Comparison of ENCODE assay signal across 22 mouse cellular contexts in the genomic region with DNA sequence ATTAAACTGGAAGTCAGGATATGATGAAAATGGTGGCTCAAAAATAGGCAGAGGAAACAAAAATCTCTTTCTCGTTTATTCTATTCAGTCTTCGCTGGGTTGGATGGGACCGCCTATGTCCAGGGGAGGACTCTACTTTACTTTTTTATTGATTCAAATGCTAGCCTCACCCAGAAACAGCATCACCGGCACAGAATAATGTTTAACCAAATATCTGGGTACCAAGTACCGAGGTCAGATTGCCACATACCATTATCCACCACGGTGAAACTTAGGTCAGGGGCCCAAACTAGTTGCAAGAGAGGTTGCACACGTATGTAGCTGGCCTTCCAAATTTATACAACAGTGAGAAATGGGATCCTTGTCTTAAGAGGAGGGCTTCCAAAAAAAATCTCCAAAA. TPM values are rescaled to one million over a fixed set of nuclear protein-coding genes. Genes with fewer than 3 reads are reported as not detected.
DNase-seq lines count a peak whose midpoint lies in the region; ATAC-seq and TF ChIP-seq lines count a peak whose summit lies in the region.
"Had no signal": no experiment of that assay in that cellular context is flagged by ENCODE, and none has a peak within 500 bp of the region (broad histone marks: within the 10 kb centered on the region; RNA-seq: fewer than 3 reads in every experiment).

No protein-coding gene starts in this region.

- H3K27ac ChIP-seq in kidney, embryonic 15.5 days = peak overlapping the region; percentile 46; the same call in 1 of the 2 replicates
- no peak overlapping the region; the same call in 1 of the 2 replicates for H3K27ac ChIP-seq in lung, embryonic 14.5 days (ENCODE audit: low read depth)
- H3K27ac ChIP-seq in liver, embryonic 15.5 days (replicated peaks) = 0 out of 2 replicates have a peak overlapping the region, but pooled peaks have one; percentile 51
- H3K27ac ChIP-seq in intestine, embryonic 16.5 days (ENCODE audit: low read length) = no peak overlapping the region
- H3K27ac ChIP-seq: embryonic facial prominence, embryonic 10.5 days; forebrain, embryonic 10.5 days; hindbrain, embryonic 10.5 days; layer of hippocampus, adult 2 months; limb, embryonic 10.5 days; midbrain, embryonic 13.5 days had no signal

- 82% methylated on average over 7 of the region's 7 CpGs for WGBS in kidney, embryonic 15.5 days
- WGBS in lung, embryonic 14.5 days = 79% methylated on average over 7 of the region's 7 CpGs
- 68% methylated on average over 7 of the region's 7 CpGs for WGBS in liver, embryonic 15.5 days (ENCODE audit: insufficient replicate concordance)
- WGBS in intestine, embryonic 16.5 days = 71% methylated on average over 7 of the region's 7 CpGs

- no peak for TF ChIP-seq CTCF in lung, embryonic 14.5 days (IDR thresholded peaks at IDR 0.05; ENCODE audit: low read depth)

- no peaks in the 10 kb centered on the region for H3K36me3 ChIP-seq in kidney, embryonic 15.5 days
- H3K36me3 ChIP-seq in lung, embryonic 14.5 days (ENCODE audit: insufficient read depth) = no peaks in the 10 kb centered on the region
- H3K36me3 ChIP-seq in liver, embryonic 15.5 days (replicated peaks) = no peaks in the 10 kb centered on the region
- H3K36me3 ChIP-seq in intestine, embryonic 16.5 days (ENCODE audit: control insufficient read depth, insufficient read depth, low read length) = no peaks in the 10 kb centered on the region
- H3K36me3 ChIP-seq: embryonic facial prominence, embryonic 10.5 days; forebrain, embryonic 10.5 days; hindbrain, embryonic 10.5 days; limb, embryonic 10.5 days; midbrain, embryonic 13.5 days had no signal

- H3K4me2 ChIP-seq in kidney, embryonic 15.5 days = no peak overlapping the region
- no peak overlapping the region for H3K4me2 ChIP-seq in lung, embryonic 14.5 days
- no peak overlapping the region for H3K4me2 ChIP-seq in liver, embryonic 15.5 days
- H3K4me2 ChIP-seq in intestine, embryonic 16.5 days (ENCODE audit: low read depth, low read length) = no peak overlapping the region
- H3K4me2 ChIP-seq: midbrain, embryonic 13.5 days had no signal

- H3K9me3 ChIP-seq in kidney, embryonic 15.5 days (replicated peaks) = no peaks in the 10 kb centered on the region
- H3K9me3 ChIP-seq in lung, embryonic 14.5 days (ENCODE audit: low read depth, low read length) = no peaks in the 10 kb centered on the region
- no peaks in the 10 kb centered on the region for H3K9me3 ChIP-seq in liver, embryonic 15.5 days (replicated peaks)
- no peaks in the 10 kb centered on the region for H3K9me3 ChIP-seq in intestine, embryonic 16.5 days (ENCODE audit: control insufficient read depth, low read length)
- H3K9me3 ChIP-seq: embryonic facial prominence, embryonic 10.5 days; hindbrain, embryonic 10.5 days; limb, embryonic 10.5 days had no signal

- no peak overlapping the region for H3K9ac ChIP-seq in kidney, embryonic 15.5 days
- no peak overlapping the region for H3K9ac ChIP-seq in lung, embryonic 14.5 days
- H3K9ac ChIP-seq in liver, embryonic 15.5 days = no peak overlapping the region
- H3K9ac ChIP-seq in intestine, embryonic 16.5 days (ENCODE audit: low read depth, low read length) = no peak overlapping the region
- H3K9ac ChIP-seq: midbrain, embryonic 13.5 days had no signal

- peaks cover 11% of the 10 kb centered on the region for H3K4me1 ChIP-seq in kidney, embryonic 15.5 days
- peaks cover 2% of the 10 kb centered on the region; the same call in 1 of the 2 replicates for H3K4me1 ChIP-seq in lung, embryonic 14.5 days (ENCODE audit: insufficient read depth)
- peaks cover 4% of the 10 kb centered on the region; the same call in 1 of the 2 replicates for H3K4me1 ChIP-seq in liver, embryonic 15.5 days (replicated peaks)
- peaks cover 4% of the 10 kb centered on the region; the same call in 1 of the 2 replicates for H3K4me1 ChIP-seq in intestine, embryonic 16.5 days (ENCODE audit: control insufficient read depth, insufficient read depth, low read length)
- H3K4me1 ChIP-seq: embryonic facial prominence, embryonic 10.5 days; forebrain, embryonic 10.5 days; hindbrain, embryonic 10.5 days; limb, embryonic 10.5 days; midbrain, embryonic 13.5 days had no signal

- ATAC-seq in kidney, embryonic 15.5 days (replicated peaks; ENCODE audit: low FRiP score) = no peak
- ATAC-seq in lung, embryonic 14.5 days (ENCODE audit: insufficient read depth) = no peak
- ATAC-seq in liver, embryonic 15.5 days (ENCODE audit: insufficient read depth) = peak; percentile 74
- ATAC-seq in intestine, embryonic 16.5 days = no peak
- ATAC-seq: forebrain, embryonic 16.5 days; hindbrain, embryonic 16.5 days; intestine, postnatal 0 days; midbrain, embryonic 13.5 days had no signal

- DNase-seq in heart, adult 11 months = peak; percentile 61
- no peak for DNase-seq in heart, adult 8-10 months (ENCODE audit: low spot score)
- DNase-seq in kidney, postnatal 10 days = no peak
- peak; percentile 18 for DNase-seq in lung, embryonic 14.5 days
- DNase-seq in lung, postnatal 14 days = no peak
- DNase-seq: cerebellum, adult 11 months; cerebellum, adult 9-11 months; gastrocnemius, postnatal 10 days; thymus, adult 18-20 months; thymus, postnatal 4 days had no signal

- H3K27me3 ChIP-seq in kidney, embryonic 15.5 days = no peaks in the 10 kb centered on the region
- no peaks in the 10 kb centered on the region for H3K27me3 ChIP-seq in lung, embryonic 14.5 days (ENCODE audit: insufficient read depth, low read length)
- H3K27me3 ChIP-seq in liver, embryonic 15.5 days = peaks cover 15% of the 10 kb centered on the region; the same call in 1 of the 2 replicates
- no peaks in the 10 kb centered on the region for H3K27me3 ChIP-seq in intestine, embryonic 16.5 days (replicated peaks; ENCODE audit: control insufficient read depth, insufficient read depth, low read length)
- H3K27me3 ChIP-seq: midbrain, embryonic 13.5 days had no signal

- no peak overlapping the region for H3K4me3 ChIP-seq in kidney, embryonic 15.5 days (replicated peaks)
- no peak overlapping the region for H3K4me3 ChIP-seq in lung, embryonic 14.5 days (ENCODE audit: low read depth, low read length)
- no peak overlapping the region for H3K4me3 ChIP-seq in liver, embryonic 15.5 days (replicated peaks)
- H3K4me3 ChIP-seq in intestine, embryonic 16.5 days (ENCODE audit: low read length) = no peak overlapping the region
- H3K4me3 ChIP-seq: embryonic facial prominence, embryonic 10.5 days; forebrain, embryonic 10.5 days; hindbrain, embryonic 10.5 days; layer of hippocampus, adult 2 months; limb, embryonic 10.5 days; midbrain, embryonic 13.5 days had no signal

RNA-seq across cellular contexts. Expression of gene Map3k1, which starts 47.4 kb away (rescaled TPM):
- 10 to 100 TPM; 20.9 to 29.5 (median 21.3) TPM for total RNA-seq in heart, adult 8-10 months (2022)
- polyA plus RNA-seq in kidney, embryonic 15.5 days (2015; fragmentation: Nextera tagmentation; extraction: Ambion mirVana) = 27.2 and 29.8 TPM in 2 replicates
- polyA plus RNA-seq in lung, embryonic 14.5 days (2014; fragmentation: Nextera tagmentation; extraction: Ambion mirVana) = 37.2 and 39.8 TPM in 2 replicates
- 11.8 and 12.3 TPM in 2 replicates for polyA plus RNA-seq in liver, embryonic 15.5 days (2015; fragmentation: Nextera tagmentation; extraction: Ambion mirVana)
- polyA plus RNA-seq in intestine, embryonic 16.5 days (2015; fragmentation: Nextera tagmentation; extraction: Ambion mirVana) = 20.5 and 21.8 TPM in 2 replicates

Comparison
In these comparisons a context has a peak if more than half of its experiments do, and no peak if none do; other contexts are left out.
1. DNase-seq: peak in heart, adult 11 months (single experiment) and lung, embryonic 14.5 days (single experiment); none in heart, adult 8-10 months (single experiment), kidney, postnatal 10 days (single experiment) and lung, postnatal 14 days (single experiment).
2. H3K27ac ChIP-seq: peak in kidney, embryonic 15.5 days (single experiment) and liver, embryonic 15.5 days (single experiment); none in lung, embryonic 14.5 days (single experiment) and intestine, embryonic 16.5 days (single experiment).